Mouse (Mus musculus): ENCODE results near the gene Sctr. TPM values are rescaled to one million over a fixed set of nuclear protein-coding genes. Genes with fewer than 3 reads are reported as not detected.
A peak's percentile ranks its signal among the peaks of the same experiment; 100 is the strongest.

The Sctr gene
- polyA plus RNA-seq, 1 experiment from 2014 or later: 0.98 TPM

DNA sequence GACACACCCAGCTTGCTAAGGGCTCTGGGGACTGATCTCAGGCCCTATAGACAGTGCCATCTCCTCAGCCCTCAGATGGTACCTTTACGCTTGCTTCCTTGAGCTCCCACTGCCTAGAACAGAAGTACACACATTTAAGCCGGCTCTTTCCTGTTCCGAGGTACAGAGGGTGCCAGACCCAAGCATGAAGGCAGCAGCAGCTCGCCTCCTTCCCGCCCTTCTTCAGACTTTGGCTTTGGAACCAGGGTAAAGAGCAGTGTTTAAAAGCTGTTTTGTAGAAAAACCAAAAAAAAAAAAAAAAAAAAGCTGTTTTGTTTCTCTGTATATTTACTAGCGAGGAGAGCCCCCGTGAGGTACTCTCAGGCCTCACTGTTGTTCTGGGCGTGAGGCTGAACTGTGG is 105.1 kb downstream of the Sctr start:
- Histone ChIP-seq H3K4me2 (replicated peaks; ENCODE audit: low read depth) (no peak overlapping the region), H3K27ac (ENCODE audit: low read depth, low read length) (peak overlapping the region; percentile 35), H3K4me3 (ENCODE audit: low read depth, low read length) (no peak overlapping the region), H3K27me3 (replicated peaks; ENCODE audit: control insufficient read depth, insufficient read depth, low read length) (no peaks in the 10 kb centered on the region), H3K36me3 (ENCODE audit: control insufficient read depth, insufficient read depth) (peaks cover 45% of the 10 kb centered on the region), H3K4me1 (replicated peaks; ENCODE audit: control insufficient read depth, insufficient read depth, low read length) (0 out of 2 replicates have a peak, but pooled peaks cover 3% of the 10 kb centered on the region), H3K9ac (ENCODE audit: low read depth, low read length) (no peak overlapping the region), H3K9me3 (ENCODE audit: control insufficient read depth) (no peaks in the 10 kb centered on the region)
- TF ChIP-seq CTCF (IDR thresholded peaks at IDR 0.05; ENCODE audit: low read depth): no peak
- no peak for ATAC-seq
- WGBS: 83% methylated on average over 8 of the region's 8 CpGs

DNA sequence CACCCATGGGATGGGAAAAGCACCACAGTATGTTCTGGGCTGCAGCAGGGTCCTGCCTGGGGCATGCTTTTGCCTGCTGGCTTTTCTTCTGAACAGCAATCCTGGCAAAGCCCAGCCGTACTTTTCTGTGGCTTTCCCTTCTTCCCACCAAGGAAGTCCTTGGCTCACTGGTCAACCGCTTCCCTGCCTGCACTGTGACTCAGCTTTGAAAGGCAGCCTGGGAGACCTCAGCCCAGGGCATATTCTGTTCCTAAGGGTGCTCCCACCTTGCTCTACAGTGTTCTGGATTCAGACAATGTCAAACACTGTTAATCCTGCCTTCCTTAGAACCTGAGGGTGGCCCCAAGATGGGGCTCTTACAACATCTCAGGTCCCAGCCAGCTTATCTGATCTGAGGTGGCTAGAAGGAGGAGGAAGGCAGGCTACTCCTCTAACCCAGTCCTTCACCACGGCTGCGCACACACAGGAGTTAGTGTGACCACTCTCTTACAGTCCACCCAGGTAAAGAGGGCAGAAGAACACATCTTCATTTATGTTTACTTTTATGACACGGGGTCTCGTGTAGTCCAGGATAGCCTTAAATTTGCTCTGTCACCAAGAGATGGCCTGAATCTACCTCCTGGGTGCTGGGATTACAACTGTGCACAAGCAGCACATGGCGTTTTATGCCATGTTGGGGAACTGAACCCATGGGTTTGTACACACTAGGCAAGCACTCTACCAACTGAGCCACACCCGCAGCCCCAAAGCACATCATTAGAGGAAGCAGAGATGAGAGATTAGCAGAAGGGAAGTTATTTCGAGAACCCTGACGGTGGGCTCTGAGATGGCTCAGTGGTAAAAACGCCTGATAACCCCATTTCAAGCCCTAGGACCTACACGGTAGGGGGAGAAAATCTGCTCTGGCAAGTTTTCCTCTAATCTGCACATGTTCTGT is 105.8 kb downstream of the Sctr start:
- H3K27ac ChIP-seq (ENCODE audit: low read depth, low read length): peak overlapping the region; percentile 35
- WGBS: 77% methylated on average over 12 of the region's 12 CpGs
- no peaks in the 10 kb centered on the region for H3K27me3 ChIP-seq (replicated peaks; ENCODE audit: control insufficient read depth, insufficient read depth, low read length)
- no peak for ATAC-seq
- H3K4me3 ChIP-seq (ENCODE audit: low read depth, low read length): no peak overlapping the region
- H3K9me3 ChIP-seq (ENCODE audit: control insufficient read depth): no peaks in the 10 kb centered on the region
- H3K36me3 ChIP-seq (ENCODE audit: control insufficient read depth, insufficient read depth): peaks cover 49% of the 10 kb centered on the region
- no peak overlapping the region for H3K4me2 ChIP-seq (replicated peaks; ENCODE audit: low read depth)
- TF ChIP-seq CTCF (IDR thresholded peaks at IDR 0.05; ENCODE audit: low read depth): peak; percentile 40; the same call in 1 of the 2 replicates
- 0 out of 2 replicates have a peak, but pooled peaks cover 3% of the 10 kb centered on the region for H3K4me1 ChIP-seq (replicated peaks; ENCODE audit: control insufficient read depth, insufficient read depth, low read length)
- no peak overlapping the region for H3K9ac ChIP-seq (ENCODE audit: low read depth, low read length)

Other genes with a start within 250 kb of the Sctr start
- 2.4 and 3.0 TPM in 2 replicates for gene Ptpn4, start 169.3 kb upstream of the Sctr start, polyA plus RNA-seq (2015; fragmentation: Nextera tagmentation; extraction: Ambion mirVana)
- 4.3 and 4.4 TPM in 2 replicates for gene Tmem177, start 93.7 kb upstream of the Sctr start, polyA plus RNA-seq (2015; fragmentation: Nextera tagmentation; extraction: Ambion mirVana)
- 0.09 TPM in 1 of 2 replicates, not detected in the other for gene Cfap221, start 9.7 kb upstream of the Sctr start, polyA plus RNA-seq (2015; fragmentation: Nextera tagmentation; extraction: Ambion mirVana)
- gene Tmem37, start 67.2 kb downstream of the Sctr start, polyA plus RNA-seq (2015; fragmentation: Nextera tagmentation; extraction: Ambion mirVana): 593 and 673 TPM in 2 replicates
- gene Dbi, start 114.2 kb downstream of the Sctr start, polyA plus RNA-seq (2015; fragmentation: Nextera tagmentation; extraction: Ambion mirVana): 3,066 and 3,164 TPM in 2 replicates
- gene 3110009E18Rik, start 114.3 kb downstream of the Sctr start, polyA plus RNA-seq (2015; fragmentation: Nextera tagmentation; extraction: Ambion mirVana): 8.2 and 8.7 TPM in 2 replicates

Data from intestine, postnatal 0 days (tissue).